ENCODE assay signal across 1 mouse cellular context in the genomic region with DNA sequence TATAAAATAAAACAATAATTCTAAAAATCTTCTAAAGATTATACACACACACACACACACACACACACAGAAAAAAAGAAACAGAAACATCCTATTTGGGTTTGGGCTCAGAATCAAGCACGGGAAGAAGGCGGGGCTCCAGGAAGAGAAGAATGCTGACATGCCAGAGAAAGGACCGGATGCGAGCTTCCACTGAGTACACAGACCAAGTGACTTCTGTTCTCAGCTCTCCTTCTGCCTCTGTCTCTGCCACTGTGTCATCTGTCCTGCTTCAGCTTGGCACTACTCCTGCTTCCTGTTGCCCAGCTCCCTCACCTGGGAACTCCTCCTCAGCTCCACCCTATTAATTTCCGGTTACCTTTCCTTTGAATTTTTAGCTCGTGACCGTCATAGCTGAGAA.
TF ChIP-seq lines count a peak whose summit lies in the region.

No protein-coding gene starts in this region.

TF ChIP-seq in ES-E14, 5 proteins besides CTCF, POLR2A, EP300 and RAD21 (continued from another document):
- TF ChIP-seq CHD2 (IDR thresholded peaks at IDR 0.05; ENCODE audit: low read depth, low read length) (no peak), MAFK (IDR thresholded peaks at IDR 0.05; ENCODE audit: insufficient read depth, low read depth, low read length) (no peak), HCFC1 (IDR thresholded peaks at IDR 0.05; ENCODE audit: borderline replicate concordance, insufficient read depth, low read length) (no peak), ZC3H11A (IDR thresholded peaks at IDR 0.05; ENCODE audit: borderline replicate concordance, low read depth, low read length) (no peak)
